Comparison of ENCODE assay signal across 8 mouse cellular contexts in genomic region chr11:50379023-50379752, GRCm38 (mm10). TPM values are rescaled to one million over a fixed set of nuclear protein-coding genes. Genes with fewer than 3 reads are reported as not detected.
DNase-seq lines count a peak whose midpoint lies in the region; ATAC-seq and TF ChIP-seq lines count a peak whose summit lies in the region.

No protein-coding gene starts in this region.

- WGBS in heart, embryonic 11.5 days (ENCODE audit: insufficient replicate concordance) = 68% methylated on average over 12 of the region's 12 CpGs
- 53% methylated on average over 12 of the region's 12 CpGs for WGBS in heart, embryonic 16.5 days
- WGBS in liver, postnatal 0 days (ENCODE audit: insufficient replicate concordance) = 48% methylated on average over 12 of the region's 12 CpGs

- DNase-seq in heart, postnatal 4 days = no peak
- DNase-seq in liver, postnatal 0 days = no peak
- DNase-seq in cerebellum, adult 9-11 months = no peak
- DNase-seq in ovary, adult 18-20 months (ENCODE audit: low spot score) = no peak
- no peak for DNase-seq in c-Kit-positive CD71-positive TER-119-positive erythroid progenitor cells, embryonic 14.5 days (ENCODE audit: low spot score)

- no peak for TF ChIP-seq EP300 in ES-Bruce4 (IDR thresholded peaks at IDR 0.05; ENCODE audit: insufficient read depth, low read depth, low read length)
- TF ChIP-seq EP300 in liver, postnatal 0 days (IDR thresholded peaks at IDR 0.05; ENCODE audit: low read depth) = no peak

- TF ChIP-seq CTCF in ES-Bruce4 (IDR thresholded peaks at IDR 0.05; ENCODE audit: low read depth, low read length) = no peak
- no peak for TF ChIP-seq CTCF in liver, postnatal 0 days (IDR thresholded peaks at IDR 0.05; ENCODE audit: low read depth)

- ATAC-seq in heart, embryonic 11.5 days (replicated peaks; ENCODE audit: insufficient number of reproducible peaks, low FRiP score, low TSS enrichment) = no peak
- no peak for ATAC-seq in heart, embryonic 16.5 days (replicated peaks; ENCODE audit: extremely low read depth, insufficient read depth, low FRiP score)
- ATAC-seq in liver, postnatal 0 days = no peak

- peak overlapping the region; percentile 83 for H3K4me2 ChIP-seq in heart, embryonic 11.5 days
- H3K4me2 ChIP-seq in heart, embryonic 16.5 days (ENCODE audit: low read depth, low read length) = peak overlapping the region; percentile 77
- H3K4me2 ChIP-seq in liver, postnatal 0 days (ENCODE audit: low read depth, low read length) = peak overlapping the region; percentile 95

- peak overlapping the region; percentile 97 for H3K4me3 ChIP-seq in heart, embryonic 11.5 days (ENCODE audit: low read depth, low read length)
- peak overlapping the region; percentile 95 for H3K4me3 ChIP-seq in ES-Bruce4 (ENCODE audit: low read depth, low read length)
- H3K4me3 ChIP-seq in heart, embryonic 16.5 days (ENCODE audit: low read length) = peak overlapping the region; percentile 91
- peak overlapping the region; percentile 72 for H3K4me3 ChIP-seq in liver, postnatal 0 days (ENCODE audit: low read depth, low read length)

- peaks cover 23% of the 10 kb centered on the region for H3K36me3 ChIP-seq in heart, embryonic 11.5 days (ENCODE audit: control insufficient read depth, insufficient read depth, low read length)
- peaks cover 47% of the 10 kb centered on the region for H3K36me3 ChIP-seq in ES-Bruce4 (ENCODE audit: control insufficient read depth, insufficient read depth, low read length, poor library complexity, severe bottlenecking)
- H3K36me3 ChIP-seq in heart, embryonic 16.5 days (ENCODE audit: control insufficient read depth, insufficient read depth) = peaks cover 24% of the 10 kb centered on the region
- H3K36me3 ChIP-seq in liver, postnatal 0 days (replicated peaks; ENCODE audit: insufficient read depth, low read length) = peaks cover 35% of the 10 kb centered on the region

- H3K4me1 ChIP-seq in heart, embryonic 11.5 days (ENCODE audit: control insufficient read depth, insufficient read depth, low read length) = peaks cover 10% of the 10 kb centered on the region
- H3K4me1 ChIP-seq in ES-Bruce4 (ENCODE audit: control insufficient read depth, insufficient read depth, low read length) = peaks cover 2% of the 10 kb centered on the region
- peaks cover 22% of the 10 kb centered on the region for H3K4me1 ChIP-seq in heart, embryonic 16.5 days (ENCODE audit: control insufficient read depth, insufficient read depth, low read length)
- H3K4me1 ChIP-seq in liver, postnatal 0 days (ENCODE audit: insufficient read depth) = peaks cover 19% of the 10 kb centered on the region

- TF ChIP-seq POLR2A in ES-Bruce4 (IDR thresholded peaks at IDR 0.05; ENCODE audit: insufficient read depth, low read length) = no peak

- no peak overlapping the region for H3K27ac ChIP-seq in heart, embryonic 11.5 days (ENCODE audit: low read depth, low read length)
- no peak overlapping the region for H3K27ac ChIP-seq in ES-Bruce4 (ENCODE audit: insufficient read depth, low read length)
- H3K27ac ChIP-seq in heart, embryonic 16.5 days (ENCODE audit: low read length) = no peak overlapping the region
- H3K27ac ChIP-seq in liver, postnatal 0 days (ENCODE audit: low read depth) = peak overlapping the region; percentile 100; the same call in 1 of the 2 replicates

- H3K27me3 ChIP-seq in heart, embryonic 11.5 days (ENCODE audit: control insufficient read depth, insufficient read depth, low read length) = no peaks in the 10 kb centered on the region
- H3K27me3 ChIP-seq in ES-Bruce4 (ENCODE audit: control insufficient read depth, insufficient read depth, low read length, poor library complexity, severe bottlenecking) = no peaks in the 10 kb centered on the region
- no peaks in the 10 kb centered on the region for H3K27me3 ChIP-seq in heart, embryonic 16.5 days (ENCODE audit: control insufficient read depth, insufficient read depth, low read length)
- H3K27me3 ChIP-seq in liver, postnatal 0 days (ENCODE audit: insufficient read depth, low read length) = no peaks in the 10 kb centered on the region

- peak overlapping the region; percentile 100 for H3K9ac ChIP-seq in heart, embryonic 11.5 days (ENCODE audit: low read depth, low read length)
- peak overlapping the region; percentile 97 for H3K9ac ChIP-seq in ES-Bruce4 (ENCODE audit: low read depth, poor library complexity, severe bottlenecking)
- H3K9ac ChIP-seq in heart, embryonic 16.5 days (ENCODE audit: low read length) = peak overlapping the region; percentile 98
- H3K9ac ChIP-seq in liver, postnatal 0 days (replicated peaks) = peak overlapping the region; percentile 86

- H3K9me3 ChIP-seq in heart, embryonic 11.5 days (replicated peaks; ENCODE audit: control insufficient read depth, low read length) = no peaks in the 10 kb centered on the region
- no peaks in the 10 kb centered on the region for H3K9me3 ChIP-seq in ES-Bruce4 (replicated peaks; ENCODE audit: control insufficient read depth, insufficient read depth, low read length, poor library complexity, severe bottlenecking)
- no peaks in the 10 kb centered on the region for H3K9me3 ChIP-seq in heart, embryonic 16.5 days (replicated peaks; ENCODE audit: control insufficient read depth, low read length)
- H3K9me3 ChIP-seq in liver, postnatal 0 days (ENCODE audit: low read length) = no peaks in the 10 kb centered on the region

RNA-seq across cellular contexts. Expression of gene Hnrnph1, which starts 2.4 kb away (rescaled TPM):
- polyA plus RNA-seq in heart, embryonic 11.5 days (2014; fragmentation: Nextera tagmentation; extraction: Ambion mirVana) = 320 and 342 TPM in 2 replicates
- total RNA-seq in heart, postnatal 4 days (2021) = 100 to 1,000 TPM; 191 to 216 TPM
- polyA plus RNA-seq in ES-Bruce4 (2011; ENCODE audit: insufficient read depth, insufficient read length, low read depth, missing spikeins) = 531 and 559 TPM in 2 replicates
- 229 and 252 TPM in 2 replicates for polyA plus RNA-seq in heart, embryonic 16.5 days (2015; fragmentation: Nextera tagmentation; extraction: Ambion mirVana)
- polyA plus RNA-seq in liver, postnatal 0 days (2015; fragmentation: Nextera tagmentation; extraction: Ambion mirVana) = 70.1 and 71.1 TPM in 2 replicates

RNA-seq across cellular contexts. Expression of gene Cby3, which starts 24.9 kb away (rescaled TPM):
- polyA plus RNA-seq in heart, embryonic 11.5 days (2014; fragmentation: Nextera tagmentation; extraction: Ambion mirVana) = not detected in 2 replicates
- total RNA-seq in heart, postnatal 4 days (2021) = not detected
- not detected in 2 replicates for polyA plus RNA-seq in ES-Bruce4 (2011; ENCODE audit: insufficient read depth, insufficient read length, low read depth, missing spikeins)
- not detected in 2 replicates for polyA plus RNA-seq in heart, embryonic 16.5 days (2015; fragmentation: Nextera tagmentation; extraction: Ambion mirVana)
- polyA plus RNA-seq in liver, postnatal 0 days (2015; fragmentation: Nextera tagmentation; extraction: Ambion mirVana) = 0.21 TPM in 1 of 2 replicates, not detected in the other

RNA-seq across cellular contexts. Expression of gene Rufy1, which starts 51.7 kb away (rescaled TPM):
- 19.5 and 20.0 TPM in 2 replicates for polyA plus RNA-seq in heart, embryonic 11.5 days (2014; fragmentation: Nextera tagmentation; extraction: Ambion mirVana)
- 10 to 100 TPM; 27.1 to 27.9 TPM for total RNA-seq in heart, postnatal 4 days (2021)
- 13.0 and 13.8 TPM in 2 replicates for polyA plus RNA-seq in ES-Bruce4 (2011; ENCODE audit: insufficient read depth, insufficient read length, low read depth, missing spikeins)
- polyA plus RNA-seq in heart, embryonic 16.5 days (2015; fragmentation: Nextera tagmentation; extraction: Ambion mirVana) = 31.1 and 33.4 TPM in 2 replicates
- 7.1 and 7.9 TPM in 2 replicates for polyA plus RNA-seq in liver, postnatal 0 days (2015; fragmentation: Nextera tagmentation; extraction: Ambion mirVana)

RNA-seq across cellular contexts. Expression of gene Canx, which starts 53.7 kb away (rescaled TPM):
- 221 and 236 TPM in 2 replicates for polyA plus RNA-seq in heart, embryonic 11.5 days (2014; fragmentation: Nextera tagmentation; extraction: Ambion mirVana)
- total RNA-seq in heart, postnatal 4 days (2021) = 100 to 1,000 TPM; 322 to 335 TPM
- 628 and 681 TPM in 2 replicates for polyA plus RNA-seq in ES-Bruce4 (2011; ENCODE audit: insufficient read depth, insufficient read length, low read depth, missing spikeins)
- 264 and 274 TPM in 2 replicates for polyA plus RNA-seq in heart, embryonic 16.5 days (2015; fragmentation: Nextera tagmentation; extraction: Ambion mirVana)
- polyA plus RNA-seq in liver, postnatal 0 days (2015; fragmentation: Nextera tagmentation; extraction: Ambion mirVana) = 125 and 130 TPM in 2 replicates
